Mouse (Mus musculus) monocyte, adult 2 months (primary cell): ENCODE measurements around the gene Psrc1.
A peak's percentile ranks its signal among the peaks of the same experiment; 100 is the strongest.

Experiments used
- DNase-seq, 2 experiments: peaks; one replicate each; pipeline ENCODE4 v3.0.0; 2022; ENCODE audit warnings: low spot score in 2 of 2, low read depth in 1 of 2

The Psrc1 gene

GRCm38 (mm10) chr3:108383485-108384354 lies at the start of gene Psrc1:
TSS of gene Psrc1 (plus strand) at chr3:108383839.
- DNase-seq: peak; percentile 14 to 34

DNA sequence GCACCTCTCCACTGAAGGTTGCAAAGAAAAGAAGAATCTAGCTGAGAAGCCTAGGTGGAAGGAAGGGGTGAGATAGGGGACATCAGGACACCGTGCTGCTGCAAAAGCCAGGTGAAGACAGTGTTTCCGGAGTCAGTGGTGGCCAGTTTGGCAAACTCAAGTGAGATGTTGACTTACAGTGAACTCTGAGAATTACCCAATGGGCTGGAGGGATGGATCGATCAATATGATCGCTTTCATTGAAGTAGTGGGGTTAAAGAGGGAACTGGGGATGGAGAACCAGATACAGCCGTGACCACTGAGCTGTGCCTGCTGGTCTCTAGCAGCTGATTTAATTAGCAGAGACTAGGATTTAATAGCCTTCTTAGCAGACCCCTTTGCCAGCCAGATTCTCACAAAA lies 46.8 kb upstream of the Psrc1 start:
- DNase-seq: no peak

- DNase-seq: no peak
These were observed 42.6 kb upstream of the Psrc1 start for GRCm38 (mm10) chr3:108341040-108341439.

DNA sequence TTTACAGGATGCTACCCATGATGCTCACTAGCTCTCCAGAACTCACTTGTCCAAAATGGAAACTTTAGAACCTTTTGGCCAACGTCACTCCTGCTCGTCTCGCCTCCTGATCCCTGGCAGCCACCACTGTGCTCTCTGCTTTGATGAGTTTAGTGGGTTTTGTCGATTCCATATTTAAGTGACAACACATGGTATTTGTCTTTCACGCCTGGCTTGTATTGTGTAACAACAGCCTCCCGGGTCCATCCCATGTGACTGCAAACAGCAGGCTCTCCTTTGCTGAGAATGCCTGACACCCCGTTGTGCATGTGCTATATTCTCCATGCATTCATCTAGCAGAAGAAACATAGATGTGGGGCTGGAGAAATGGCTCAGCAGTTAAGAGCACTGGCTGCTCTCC lies 41.5 kb upstream of the Psrc1 start:
- DNase-seq: no peak

DNA sequence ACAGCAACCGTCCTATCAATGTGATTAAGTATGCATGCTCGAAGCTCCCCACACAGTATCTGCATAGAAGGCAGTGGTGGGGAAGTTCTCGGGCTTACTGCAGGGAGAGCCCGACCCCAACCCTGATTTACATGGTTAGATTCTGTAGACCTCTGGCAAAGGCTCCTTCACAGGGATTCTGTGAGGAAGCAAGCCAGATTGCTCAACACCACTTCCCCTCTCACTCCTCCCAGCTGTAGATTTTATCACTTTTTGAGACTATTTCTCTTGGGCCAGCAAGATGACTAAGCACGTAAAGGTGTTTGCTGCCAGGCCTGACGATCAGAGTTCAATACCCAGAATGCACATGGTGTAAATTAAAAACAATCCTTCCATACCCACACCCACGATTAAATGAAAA lies 37.8 kb upstream of the Psrc1 start:
- no peak for DNase-seq

- no peak for DNase-seq
These were observed 35.3 kb upstream of the Psrc1 start for GRCm38 (mm10) chr3:108348376-108348775.

GRCm38 (mm10) chr3:108355245-108355644 lies 28.4 kb upstream of the Psrc1 start:
- no peak for DNase-seq

GRCm38 (mm10) chr3:108357051-108357450 lies 26.6 kb upstream of the Psrc1 start:
- no peak for DNase-seq

DNA sequence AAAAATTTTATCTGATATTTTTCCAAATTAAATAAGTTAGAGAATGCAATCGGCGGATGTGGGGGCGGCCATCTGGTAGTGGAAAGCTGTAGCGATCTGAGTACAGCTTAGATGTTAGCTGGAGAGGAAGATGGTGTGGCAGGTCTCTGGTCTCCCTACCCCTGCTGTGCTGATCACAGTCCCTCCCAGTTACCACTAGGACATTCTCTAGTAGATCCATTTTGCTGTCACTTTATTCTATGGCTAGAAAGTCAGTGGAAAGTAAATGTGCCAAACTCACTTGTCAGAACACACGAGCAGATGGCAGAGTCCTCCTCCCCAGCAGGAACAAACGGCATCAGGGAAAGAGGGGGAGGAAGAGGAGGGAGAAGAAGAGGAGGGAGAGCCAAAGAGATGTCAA lies 25.2 kb upstream of the Psrc1 start:
- no peak for DNase-seq

- no peak for DNase-seq
These were observed 22.7 kb upstream of the Psrc1 start for GRCm38 (mm10) chr3:108360894-108361293.

DNA sequence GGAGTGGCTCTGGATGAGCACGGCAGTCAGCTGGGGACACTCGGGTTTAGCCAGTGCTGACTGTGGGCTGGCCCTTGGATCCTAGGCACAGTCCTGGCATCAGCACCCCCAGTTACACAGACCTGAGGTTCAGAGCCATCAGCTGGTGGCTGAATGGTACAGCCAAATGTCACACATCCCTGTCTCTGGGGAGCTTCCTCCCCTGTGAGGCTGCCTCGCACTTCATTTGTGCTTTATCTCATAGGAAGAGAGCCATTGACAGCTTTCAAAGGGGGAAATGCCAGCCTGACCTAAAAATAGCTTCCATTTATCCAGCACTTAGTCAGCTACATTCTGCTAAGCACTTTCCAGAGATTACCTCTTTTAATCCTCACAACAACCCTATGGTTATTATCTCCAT lies 20.0 kb upstream of the Psrc1 start:
- no peak for DNase-seq

DNA sequence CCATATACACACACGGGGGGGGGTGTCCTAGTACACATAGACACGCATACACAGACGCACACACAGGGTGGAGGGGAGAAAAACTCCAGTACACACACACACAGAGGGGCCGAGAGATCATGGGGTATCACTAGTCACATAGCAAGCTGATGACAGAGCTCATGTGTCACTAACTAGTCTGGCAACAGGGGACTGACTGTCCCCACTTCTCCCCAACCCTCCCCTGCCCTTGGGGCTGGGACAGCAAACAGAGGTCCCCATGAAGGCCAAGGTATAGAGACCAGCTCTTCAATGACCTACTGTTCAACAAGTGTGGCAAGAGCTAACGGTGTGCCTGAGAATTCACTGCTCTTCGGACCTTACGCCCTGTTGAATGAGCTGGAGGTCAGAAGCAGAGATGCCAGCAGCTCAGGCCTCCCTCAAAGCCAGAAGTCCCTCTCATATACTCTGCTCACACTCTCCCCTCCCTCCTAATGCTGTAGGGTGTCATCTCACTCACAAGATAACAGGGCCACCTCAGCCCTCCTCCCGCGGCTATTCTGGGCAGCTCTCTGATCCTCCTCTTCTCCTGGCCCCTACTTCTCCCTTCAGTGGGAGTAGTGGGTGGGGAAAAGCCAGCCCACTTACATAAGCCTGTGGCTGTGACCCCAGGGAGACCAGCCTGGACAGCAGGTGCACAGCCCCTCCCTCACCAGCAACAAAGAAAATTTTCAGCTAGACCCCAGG lies 19.2 kb upstream of the Psrc1 start, which contains the start of gene Mybphl:
TSS of gene Mybphl (plus strand) at position 642 of the 726 bp plus-strand sequence.
- DNase-seq: no peak

GRCm38 (mm10) chr3:108367173-108367572 lies 16.5 kb upstream of the Psrc1 start:
- no peak for DNase-seq

- no peak for DNase-seq
These were observed 15.8 kb upstream of the Psrc1 start for GRCm38 (mm10) chr3:108367828-108368227.

GRCm38 (mm10) chr3:108368721-108369120 lies 14.9 kb upstream of the Psrc1 start:
- DNase-seq: no peak

GRCm38 (mm10) chr3:108372274-108372673 lies 11.4 kb upstream of the Psrc1 start:
- DNase-seq: no peak

DNA sequence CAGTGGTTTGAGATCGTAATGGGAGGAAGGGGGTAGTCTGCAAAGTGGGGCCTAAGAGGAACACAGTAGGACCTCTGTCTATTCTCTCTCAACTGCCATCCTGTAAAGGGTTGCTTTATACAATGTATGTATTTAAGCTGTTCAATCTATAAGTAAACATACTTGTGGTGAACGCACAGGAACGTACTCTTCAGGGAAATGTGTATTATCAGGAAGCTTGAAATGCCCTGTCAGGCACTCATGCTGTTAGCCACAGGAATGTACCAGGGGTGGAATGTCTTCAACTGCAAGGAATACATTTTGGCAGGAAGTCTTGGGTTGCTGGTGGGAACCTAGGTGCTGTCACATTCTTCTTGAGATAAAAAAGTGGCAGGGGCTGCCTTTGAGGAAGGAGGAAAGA lies 10.9 kb upstream of the Psrc1 start:
- no peak for DNase-seq

GRCm38 (mm10) chr3:108378875-108379663 lies 4.6 kb upstream of the Psrc1 start:
- no peak for DNase-seq

- DNase-seq: no peak
These were observed 2.9 kb upstream of the Psrc1 start for GRCm38 (mm10) chr3:108380695-108381094.

DNA sequence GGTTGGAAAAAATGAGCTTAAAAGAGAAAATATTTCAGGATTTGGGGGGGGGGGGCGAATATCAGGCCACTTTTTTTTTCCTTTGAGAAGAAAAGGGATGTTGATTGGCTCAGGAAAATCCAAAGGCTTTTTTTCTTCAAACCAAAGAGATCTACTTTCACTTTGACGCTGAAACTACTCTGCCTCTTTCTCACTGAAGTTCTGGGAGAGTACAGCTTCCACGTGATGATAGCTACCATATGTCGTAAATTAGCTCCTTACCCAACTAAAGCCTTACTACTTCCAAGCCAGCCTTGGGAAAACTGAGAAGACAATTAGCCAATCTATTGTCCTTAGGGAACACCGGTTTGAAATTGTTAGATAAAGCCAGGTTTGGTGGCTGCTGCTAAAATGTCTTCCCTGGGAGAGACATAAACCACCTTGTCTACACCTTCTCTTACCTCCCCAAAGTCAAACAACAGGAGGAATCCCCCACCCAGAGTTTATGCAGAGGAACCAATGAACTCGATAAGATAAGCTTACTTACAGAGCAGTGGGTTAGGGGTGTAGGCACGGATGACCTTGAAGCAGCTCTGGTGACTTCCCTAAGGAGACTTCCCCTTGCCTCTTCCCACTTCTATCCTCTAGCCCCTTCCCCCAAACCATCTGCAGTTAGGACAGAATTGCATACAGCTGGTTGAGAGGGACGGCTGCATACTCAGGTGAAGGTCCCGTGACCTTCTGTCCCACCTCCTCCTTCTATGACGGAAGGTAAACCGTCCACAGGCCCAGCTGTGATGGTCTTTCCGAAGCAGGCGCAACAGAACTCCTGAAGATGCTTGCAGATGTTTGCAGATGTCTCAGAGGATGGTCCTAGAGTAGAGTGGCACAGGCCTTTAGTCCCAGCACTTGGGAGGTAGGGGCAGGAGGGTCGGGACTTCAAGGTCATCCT lies 1.4 kb upstream of the Psrc1 start:
- DNase-seq: no peak
